Mouse (Mus musculus) MEL-GATA-1-ER (cell line): ENCODE data around the gene Epha1.

ENCODE experiments used
- DNase-seq: peaks from one replicate; pipeline ENCODE4 v3.0.0-alpha.2; 2012; ENCODE audit warnings: low read depth; ENCODE audit errors: extremely low read depth

Epha1 gene

GRCm38 (mm10) chr6:42354076-42355019 lies 18.7 kb downstream of the Epha1 start:
- peak; percentile 62 for DNase-seq

- peak; percentile 95 for DNase-seq
Measured at GRCm38 (mm10) chr6:42353180-42353579, 19.9 kb downstream of the Epha1 start.

GRCm38 (mm10) chr6:42352486-42352846 lies 20.6 kb downstream of the Epha1 start:
- DNase-seq: no peak

- DNase-seq: no peak
Measured at GRCm38 (mm10) chr6:42351776-42352485, 21.1 kb downstream of the Epha1 start.

- no peak for DNase-seq
Measured at GRCm38 (mm10) chr6:42350968-42351775, 21.9 kb downstream of the Epha1 start.

- no peak for DNase-seq
Measured at GRCm38 (mm10) chr6:42350021-42350967, 22.8 kb downstream of the Epha1 start.

- DNase-seq: peak; percentile 56
Measured at GRCm38 (mm10) chr6:42349426-42350020, 23.5 kb downstream of the Epha1 start, which contains the start of gene Zyx. Zyx (plus strand) TSS chr6:42349630.

GRCm38 (mm10) chr6:42349006-42349425 lies 24.1 kb downstream of the Epha1 start:
- DNase-seq: peak; percentile 56

GRCm38 (mm10) chr6:42348281-42349005 lies 24.6 kb downstream of the Epha1 start:
- no peak for DNase-seq

GRCm38 (mm10) chr6:42344255-42344654 lies 28.8 kb downstream of the Epha1 start:
- DNase-seq: no peak

- DNase-seq: no peak
Measured at GRCm38 (mm10) chr6:42343361-42344120, 29.5 kb downstream of the Epha1 start.

- no peak for DNase-seq
Measured at GRCm38 (mm10) chr6:42342171-42342570, 30.9 kb downstream of the Epha1 start.

GRCm38 (mm10) chr6:42339981-42340380 lies 33.1 kb downstream of the Epha1 start:
- no peak for DNase-seq

- no peak for DNase-seq
Measured at GRCm38 (mm10) chr6:42339189-42339588, 33.9 kb downstream of the Epha1 start.

- DNase-seq: no peak
Measured at GRCm38 (mm10) chr6:42330946-42331345, 42.1 kb downstream of the Epha1 start.

GRCm38 (mm10) chr6:42330216-42330615 lies 42.9 kb downstream of the Epha1 start:
- DNase-seq: no peak

- DNase-seq: no peak
Measured at GRCm38 (mm10) chr6:42328757-42329156, 44.3 kb downstream of the Epha1 start.

- DNase-seq: peak; percentile 72
Measured at GRCm38 (mm10) chr6:42326509-42326908, 46.6 kb downstream of the Epha1 start.

- no peak for DNase-seq
Measured at GRCm38 (mm10) chr6:42325268-42325609, 47.8 kb downstream of the Epha1 start.
